Mouse (Mus musculus) megakaryocyte, embryonic 14.5 days (primary cell): ENCODE measurements around the gene Mark4. TPM values are rescaled to one million over a fixed set of nuclear protein-coding genes. Genes with fewer than 3 reads are reported as not detected.
A peak's percentile ranks its signal among the peaks of the same experiment; 100 is the strongest.

Experiments used
- H3K27me3 ChIP-seq: replicated peaks from 2 replicates; pipeline ENCODE3; 2012; ENCODE audit warnings: inconsistent platforms
- H3K36me3 ChIP-seq: replicated peaks from 2 replicates; pipeline ENCODE3; 2012; ENCODE audit warnings: low read length, inconsistent platforms, mixed read lengths
- H3K4me1 ChIP-seq: 2 replicates; pipeline ENCODE4 v1.6.1; 2012; ENCODE audit warnings: inconsistent platforms
- H3K4me3 ChIP-seq: replicated peaks from 2 replicates; pipeline ENCODE3; 2012; ENCODE audit warnings: moderate library complexity, mild to moderate bottlenecking, inconsistent platforms
- H3K9me3 ChIP-seq: 2 replicates; pipeline ENCODE4 v1.6.1; 2012; ENCODE audit warnings: inconsistent platforms
- FLI1 ChIP-seq: IDR thresholded peaks from 2 replicates; pipeline ENCODE4 v1.6.1; 2012; ENCODE audit warnings: low read length, inconsistent platforms, mixed read lengths
- GATA1 ChIP-seq: IDR thresholded peaks from 3 replicates; pipeline ENCODE4 v1.6.1; 2012; ENCODE audit warnings: mixed read lengths, low read length, inconsistent platforms, borderline replicate concordance
- polyA plus RNA-seq: library from polyadenylated mRNA; stranded (reverse); fragments of >175 nt; gene quantifications from 2 replicates; pipeline ENCODE4 v1.2.3, GENCODE M21; 2012; ENCODE audit warnings: low replicate concordance; ENCODE audit not compliant: insufficient read depth

Mark4 gene
- polyA plus RNA-seq, 1 experiment, result 102 TPM

- H3K4me1 ChIP-seq, result peaks cover 67% of the 10 kb centered on the region
- no peaks in the 10 kb centered on the region for H3K27me3 ChIP-seq
- H3K36me3 ChIP-seq, result peaks cover 66% of the 10 kb centered on the region
- TF ChIP-seq FLI1 (no peak), GATA1 (no peak)
- no peak overlapping the region for H3K4me3 ChIP-seq
- H3K9me3 ChIP-seq, result no peaks in the 10 kb centered on the region
These were observed 37.0 kb upstream of the Mark4 start for GRCm38 (mm10) chr7:19495521-19496213.

DNA sequence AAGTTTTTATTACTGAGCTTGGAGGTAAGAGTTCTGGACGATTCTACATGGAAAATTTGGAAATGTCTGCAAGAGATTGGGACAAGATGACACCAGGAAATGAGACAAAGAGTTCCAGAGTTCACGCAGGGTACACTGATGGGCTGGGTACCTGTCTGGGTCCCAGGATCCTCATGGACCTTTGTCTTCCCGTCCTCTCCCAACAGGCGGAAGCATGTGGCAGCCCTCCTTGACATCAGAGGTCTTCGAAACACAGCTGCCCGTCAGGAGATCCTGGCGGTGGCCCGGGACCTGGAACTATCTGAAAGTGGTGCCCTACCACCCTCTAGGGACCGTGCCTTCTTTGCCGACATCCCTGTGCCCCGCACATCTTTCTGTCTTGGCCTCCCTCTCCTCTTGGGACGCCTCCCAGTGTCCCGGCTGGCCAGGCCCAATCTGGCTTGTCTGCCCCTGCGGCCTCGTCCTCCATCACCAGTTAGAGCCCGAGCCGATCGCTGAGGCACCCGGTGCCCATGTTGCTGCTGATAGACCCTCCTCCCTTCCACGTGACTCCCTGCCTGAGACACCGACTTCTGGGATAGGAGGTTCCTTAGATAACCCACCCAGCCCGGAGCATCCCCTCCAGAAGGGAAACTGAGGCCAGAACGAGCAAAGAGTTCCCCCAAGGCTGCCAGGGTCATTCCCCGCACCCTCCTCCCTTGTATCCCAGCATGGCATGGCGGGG is 36.3 kb upstream of the Mark4 start:
- Histone ChIP-seq H3K4me3 (no peak overlapping the region), H3K4me1 (peaks cover 60% of the 10 kb centered on the region), H3K36me3 (peaks cover 72% of the 10 kb centered on the region), H3K9me3 (no peaks in the 10 kb centered on the region), H3K27me3 (no peaks in the 10 kb centered on the region)
- TF ChIP-seq FLI1, result no peak
- TF ChIP-seq GATA1, result no peak

DNA sequence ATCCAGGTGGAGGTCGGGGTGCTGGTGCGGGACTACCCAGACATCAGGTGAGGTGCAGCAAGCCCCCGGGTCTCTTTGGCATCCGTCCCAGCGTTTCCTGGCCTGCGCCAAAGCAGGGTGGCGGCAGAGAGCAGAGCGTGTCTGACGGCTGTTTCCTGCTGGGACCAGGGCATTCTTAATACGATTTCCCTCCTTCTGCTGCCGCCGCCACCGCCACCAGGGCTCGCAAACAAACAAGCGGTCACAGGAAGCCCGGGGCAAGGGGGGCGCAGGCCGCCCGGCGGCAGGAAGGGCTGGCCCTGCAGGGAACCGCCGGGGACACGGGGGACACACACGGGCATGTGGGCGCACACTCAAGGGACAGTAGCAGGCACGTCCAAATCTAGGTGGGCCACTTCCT is 33.1 kb upstream of the Mark4 start:
- Histone ChIP-seq H3K9me3 (no peaks in the 10 kb centered on the region), H3K27me3 (no peaks in the 10 kb centered on the region), H3K36me3 (peaks cover 95% of the 10 kb centered on the region), H3K4me1 (peaks cover 59% of the 10 kb centered on the region), H3K4me3 (peak overlapping the region; percentile 82)
- TF ChIP-seq GATA1 (no peak), FLI1 (no peak)

GRCm38 (mm10) chr7:19489525-19489924 is 30.9 kb upstream of the Mark4 start:
- Histone ChIP-seq H3K9me3 (no peaks in the 10 kb centered on the region), H3K36me3 (peaks cover 90% of the 10 kb centered on the region), H3K4me3 (no peak overlapping the region), H3K27me3 (no peaks in the 10 kb centered on the region), H3K4me1 (peaks cover 62% of the 10 kb centered on the region)
- no peak for TF ChIP-seq GATA1
- TF ChIP-seq FLI1, result no peak

GRCm38 (mm10) chr7:19486549-19486948 is 27.9 kb upstream of the Mark4 start:
- peak overlapping the region; percentile 74 for H3K4me3 ChIP-seq
- no peaks in the 10 kb centered on the region for H3K27me3 ChIP-seq
- TF ChIP-seq GATA1, result no peak
- TF ChIP-seq FLI1, result no peak
- H3K36me3 ChIP-seq, result peaks cover 87% of the 10 kb centered on the region
- peaks cover 56% of the 10 kb centered on the region for H3K4me1 ChIP-seq
- H3K9me3 ChIP-seq, result no peaks in the 10 kb centered on the region

DNA sequence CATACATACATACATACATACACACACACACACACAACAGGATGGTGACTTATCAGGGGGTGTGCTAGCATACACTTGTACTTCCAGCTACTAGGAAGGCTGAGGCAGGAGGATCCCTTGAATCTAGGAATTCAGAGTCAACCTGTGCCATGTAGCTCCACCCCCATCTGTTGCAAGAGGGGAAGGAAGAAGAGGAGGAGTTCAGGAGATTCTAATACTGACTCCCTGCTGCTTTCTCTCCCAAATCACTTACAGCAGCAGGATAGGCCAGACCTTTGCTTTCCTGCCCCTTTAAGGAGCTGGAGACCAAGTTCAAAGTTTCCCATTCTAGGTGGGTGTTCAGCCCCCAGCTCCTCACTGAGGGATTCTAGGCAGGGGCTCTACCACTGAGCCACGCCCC is 26.9 kb upstream of the Mark4 start:
- TF ChIP-seq GATA1 (no peak), FLI1 (no peak)
- no peaks in the 10 kb centered on the region for H3K27me3 ChIP-seq
- no peak overlapping the region for H3K4me3 ChIP-seq
- peaks cover 86% of the 10 kb centered on the region for H3K36me3 ChIP-seq
- H3K4me1 ChIP-seq, result peaks cover 47% of the 10 kb centered on the region
- no peaks in the 10 kb centered on the region for H3K9me3 ChIP-seq

DNA sequence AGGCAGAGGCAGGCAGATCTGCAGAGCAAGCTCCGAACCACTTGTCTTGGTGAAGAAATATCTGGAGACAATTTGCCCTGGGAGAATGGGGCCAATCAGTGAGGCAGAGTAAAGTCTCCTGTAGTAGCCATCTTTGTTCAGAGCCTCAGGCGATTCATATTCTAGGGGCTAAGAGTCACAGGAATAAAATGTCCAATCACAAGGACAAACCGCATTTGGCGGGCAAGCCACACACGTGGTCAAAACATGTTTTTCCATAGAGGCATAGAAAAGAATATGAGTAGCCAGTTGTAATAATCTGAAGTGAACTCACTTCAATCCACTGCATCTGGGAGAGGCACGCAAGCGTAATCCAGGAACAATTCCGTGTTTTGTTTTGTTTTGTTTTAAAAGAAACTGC is 24.7 kb upstream of the Mark4 start:
- Histone ChIP-seq H3K27me3 (no peaks in the 10 kb centered on the region), H3K36me3 (peaks cover 80% of the 10 kb centered on the region), H3K4me1 (peaks cover 54% of the 10 kb centered on the region), H3K9me3 (no peaks in the 10 kb centered on the region), H3K4me3 (no peak overlapping the region)
- TF ChIP-seq FLI1 (no peak), GATA1 (no peak)

DNA sequence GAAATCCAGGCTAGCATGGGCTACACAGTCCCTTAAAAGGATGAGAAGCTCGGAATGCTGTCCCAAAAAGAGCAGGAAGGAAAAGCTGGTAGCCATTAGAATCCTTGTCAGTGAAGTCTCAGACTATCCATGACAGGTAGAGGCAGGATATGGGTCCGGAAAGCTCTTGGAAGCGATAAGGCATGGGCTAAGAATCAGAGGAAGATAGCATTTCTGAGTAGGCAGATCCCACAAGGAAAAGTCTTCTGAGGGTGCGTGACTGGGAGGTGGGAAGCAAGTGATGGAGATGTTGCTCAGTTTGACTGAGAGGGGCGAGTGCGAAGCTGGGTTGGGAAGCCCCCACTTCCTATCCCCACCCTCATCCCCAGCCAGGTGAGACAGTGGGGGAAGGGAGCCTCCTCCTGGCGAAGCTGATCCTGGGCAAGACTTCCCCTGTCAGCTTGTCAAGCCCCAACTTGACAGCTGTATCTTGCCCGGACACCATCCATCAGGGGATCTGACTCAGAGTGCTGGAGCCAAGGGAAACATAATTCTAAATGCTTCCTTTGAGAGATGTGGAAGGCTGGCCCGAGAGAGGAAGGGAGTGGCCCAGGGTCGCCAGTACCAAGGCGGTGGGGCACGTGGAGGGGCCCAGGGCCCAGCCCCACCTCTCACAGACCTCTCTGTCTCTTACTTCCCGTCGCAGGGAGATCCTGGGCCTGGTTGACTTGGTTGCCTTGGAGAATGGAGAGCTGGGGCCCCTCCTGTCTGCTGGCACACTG is 19.2 kb upstream of the Mark4 start:
- peaks cover 83% of the 10 kb centered on the region for H3K36me3 ChIP-seq
- TF ChIP-seq FLI1 (no peak), GATA1 (no peak)
- no peak overlapping the region for H3K4me3 ChIP-seq
- H3K9me3 ChIP-seq, result no peaks in the 10 kb centered on the region
- no peaks in the 10 kb centered on the region for H3K27me3 ChIP-seq
- H3K4me1 ChIP-seq, result peaks cover 58% of the 10 kb centered on the region

DNA sequence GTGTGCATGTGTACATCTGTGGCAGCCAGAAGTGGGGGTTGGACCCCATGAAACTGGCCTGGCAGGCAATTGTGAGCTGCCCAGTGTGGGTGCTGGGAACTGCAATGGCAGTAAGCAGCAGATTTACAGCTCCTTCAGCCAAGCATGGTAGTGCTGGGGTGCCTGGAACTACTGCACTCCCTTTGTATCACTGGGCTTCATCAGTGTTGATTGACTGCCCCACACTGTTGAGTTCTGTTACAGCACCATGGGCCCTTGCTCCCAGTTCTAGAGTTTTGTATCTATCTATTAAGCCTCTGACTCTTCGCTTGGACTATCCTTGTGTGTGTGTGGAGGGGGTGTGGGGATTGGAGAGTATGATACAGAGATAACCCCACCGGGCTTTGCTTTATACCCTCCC is 18.5 kb upstream of the Mark4 start:
- no peak for TF ChIP-seq FLI1
- no peak for TF ChIP-seq GATA1
- Histone ChIP-seq H3K9me3 (no peaks in the 10 kb centered on the region), H3K4me1 (peaks cover 65% of the 10 kb centered on the region), H3K36me3 (peaks cover 84% of the 10 kb centered on the region), H3K27me3 (no peaks in the 10 kb centered on the region), H3K4me3 (no peak overlapping the region)
